Mouse (Mus musculus) cerebellum, postnatal 10 days (tissue): ENCODE results near the gene Stat3.

Source experiments
- DNase-seq, 2 experiments: peaks; one replicate each; pipeline ENCODE4 v3.0.0; 2021; ENCODE audit warnings: mixed read lengths in 2 of 2

The Stat3 gene

GRCm38 (mm10) chr11:100888348-100888820 lies 51.0 kb downstream of the Stat3 start:
- DNase-seq: no peak

DNA sequence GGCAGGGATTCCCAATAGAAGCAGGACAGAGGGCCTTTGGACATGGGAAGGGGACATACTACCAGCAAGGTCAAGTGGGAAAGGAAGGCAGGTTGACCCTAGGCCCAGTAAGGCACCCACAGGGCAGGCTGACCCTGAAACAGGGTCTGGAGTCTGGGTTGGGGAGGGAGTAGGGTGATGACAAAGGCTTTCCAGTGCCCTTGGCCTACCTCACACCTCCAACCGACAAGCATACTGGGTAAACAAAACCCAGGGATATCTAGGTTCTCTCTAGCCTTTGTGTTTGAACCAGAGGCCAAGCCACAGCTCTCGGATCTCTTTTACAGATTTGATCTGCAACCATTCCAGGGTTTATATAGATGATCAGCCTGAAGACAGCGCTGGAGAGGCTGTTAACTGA lies 51.6 kb downstream of the Stat3 start:
- no peak for DNase-seq

- DNase-seq: no peak
Observed at GRCm38 (mm10) chr11:100887236-100887635, 52.1 kb downstream of the Stat3 start.

- DNase-seq: no peak
Observed at GRCm38 (mm10) chr11:100886188-100886740, 53.1 kb downstream of the Stat3 start.

DNA sequence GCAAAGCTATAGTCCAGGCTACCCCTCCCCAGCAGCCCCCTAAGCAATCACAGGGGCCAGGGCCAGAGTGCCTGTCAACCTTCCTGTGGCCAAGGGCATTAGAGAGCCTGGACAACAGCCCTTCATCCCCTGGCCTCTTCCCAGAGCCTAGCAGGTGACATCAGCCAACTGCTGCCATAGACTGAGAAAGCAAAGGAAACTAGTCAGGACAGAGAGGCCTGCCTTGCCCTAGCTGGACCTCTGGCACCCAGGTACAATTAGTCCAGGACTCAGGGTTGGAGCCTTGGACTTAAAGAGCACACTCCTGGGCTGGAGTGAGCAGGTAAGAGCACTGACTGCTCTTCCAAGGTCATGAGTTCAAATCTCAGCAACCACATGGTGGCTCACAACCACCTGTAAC lies 53.9 kb downstream of the Stat3 start:
- DNase-seq: peak in 1 of 2 experiments; percentile 45

GRCm38 (mm10) chr11:100883640-100884039 lies 55.7 kb downstream of the Stat3 start:
- no peak for DNase-seq

DNA sequence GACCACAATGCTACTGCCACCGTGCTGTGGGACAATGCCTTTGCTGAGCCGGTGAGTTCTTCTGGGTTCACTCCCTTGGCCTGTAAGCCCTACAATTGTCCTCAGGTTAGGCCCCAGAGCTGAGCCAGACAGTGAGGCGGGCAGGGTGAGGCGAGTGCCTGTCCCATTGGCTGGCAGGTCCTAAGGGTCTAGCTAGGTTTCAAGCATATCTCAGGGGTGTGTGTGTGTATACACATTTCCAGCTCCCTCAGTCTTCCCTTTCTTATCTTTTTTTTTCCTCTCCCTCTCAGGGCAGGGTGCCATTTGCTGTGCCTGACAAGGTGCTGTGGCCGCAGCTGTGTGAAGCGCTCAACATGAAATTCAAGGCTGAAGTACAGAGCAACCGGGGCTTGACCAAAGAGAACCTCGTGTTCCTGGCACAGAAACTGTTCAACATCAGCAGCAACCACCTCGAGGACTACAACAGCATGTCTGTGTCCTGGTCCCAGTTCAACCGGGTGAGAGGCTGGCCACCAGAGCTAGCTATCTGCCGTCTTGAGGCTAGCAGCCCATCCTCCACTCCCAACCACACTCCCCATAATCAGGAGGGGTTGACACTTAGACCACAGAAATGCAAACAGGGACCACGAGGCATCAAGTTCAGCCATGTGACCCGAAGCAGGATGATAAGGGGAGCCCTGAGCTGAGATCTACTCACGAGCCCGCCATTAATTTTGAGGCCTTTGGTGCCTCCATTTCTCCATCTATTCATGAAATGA lies 59.8 kb downstream of the Stat3 start:
- DNase-seq: no peak

GRCm38 (mm10) chr11:100875761-100876160 lies 63.6 kb downstream of the Stat3 start:
- DNase-seq: no peak

DNA sequence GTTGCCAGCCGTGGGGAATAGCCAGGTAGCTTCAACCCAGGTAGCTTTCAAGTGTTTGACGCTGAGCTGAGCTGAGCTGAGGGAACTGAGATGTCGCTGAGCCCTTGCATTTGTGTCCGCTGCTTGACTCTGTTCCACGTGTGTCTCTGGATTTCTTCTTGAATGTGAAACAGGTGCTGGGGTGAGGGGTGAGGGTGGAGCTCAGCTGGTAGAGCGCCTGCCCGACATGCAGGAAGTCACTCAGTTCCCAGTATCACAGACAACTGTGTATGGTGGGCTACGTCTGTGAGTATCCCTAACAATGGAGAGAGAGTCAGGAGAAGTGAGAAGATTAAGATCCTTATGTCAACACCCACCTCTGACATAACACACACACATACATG lies 68.4 kb downstream of the Stat3 start:
- no peak for DNase-seq

DNA sequence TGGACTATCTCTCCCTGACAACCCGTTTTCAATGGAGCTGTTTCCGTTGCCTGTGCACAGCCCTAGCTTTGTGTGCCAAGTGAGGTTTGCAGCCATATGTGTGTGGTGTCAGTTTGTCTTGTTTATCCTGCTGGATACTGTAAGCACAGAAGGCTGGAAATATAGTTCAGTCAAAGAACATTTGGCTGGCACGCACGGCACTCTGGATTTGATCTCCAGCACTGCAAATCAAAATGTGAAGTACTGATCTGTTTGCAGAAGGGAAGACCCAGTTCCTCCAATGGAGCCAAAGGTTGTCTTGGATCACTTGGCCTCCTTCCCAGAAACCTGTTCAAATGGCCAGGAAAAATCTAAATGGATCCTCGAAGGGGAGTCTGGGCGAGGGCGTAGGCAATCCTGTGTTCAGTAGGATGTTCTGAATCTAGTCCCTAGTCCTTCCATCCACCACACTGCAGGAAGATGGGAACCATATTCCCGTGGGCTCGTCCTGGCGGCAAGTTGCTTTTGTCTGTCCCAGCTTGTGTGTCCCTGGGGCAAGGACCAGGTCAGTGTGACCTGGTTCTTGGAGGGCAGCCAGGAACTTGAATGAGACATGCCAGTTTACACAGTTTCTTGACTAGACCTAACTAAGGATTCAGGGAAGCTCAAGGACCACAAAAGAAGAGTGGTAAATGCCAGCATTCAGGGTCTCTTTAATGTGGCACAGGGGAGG lies 68.9 kb downstream of the Stat3 start:
- DNase-seq: peak; percentile 62 to 78

GRCm38 (mm10) chr11:100865618-100866017 lies 73.7 kb downstream of the Stat3 start:
- no peak for DNase-seq

DNA sequence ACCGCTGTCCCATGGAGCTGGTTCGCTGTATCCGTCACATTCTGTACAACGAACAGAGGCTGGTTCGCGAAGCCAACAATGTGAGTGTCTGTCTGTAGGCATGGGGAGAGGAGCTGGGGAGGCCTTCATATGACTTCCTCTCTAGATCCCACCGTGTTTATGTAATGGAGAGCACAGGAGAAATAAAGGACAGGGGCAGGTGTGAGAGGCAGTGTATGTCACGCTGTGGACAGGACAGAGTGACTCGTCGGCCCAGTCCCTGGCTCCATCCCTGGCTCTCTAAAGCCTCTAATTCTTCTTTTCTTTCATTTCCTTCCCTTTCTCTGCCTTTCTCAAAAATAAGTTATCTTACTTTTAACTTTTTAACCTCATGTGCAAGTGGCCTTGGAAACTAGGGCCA lies 76.2 kb downstream of the Stat3 start:
- no peak for DNase-seq

- no peak for DNase-seq
Observed at GRCm38 (mm10) chr11:100861836-100862235, 77.5 kb downstream of the Stat3 start.

GRCm38 (mm10) chr11:100861335-100861734 lies 78.0 kb downstream of the Stat3 start:
- DNase-seq: no peak

GRCm38 (mm10) chr11:100860198-100861048 lies 78.9 kb downstream of the Stat3 start:
- DNase-seq: peak; percentile 60 to 70

DNA sequence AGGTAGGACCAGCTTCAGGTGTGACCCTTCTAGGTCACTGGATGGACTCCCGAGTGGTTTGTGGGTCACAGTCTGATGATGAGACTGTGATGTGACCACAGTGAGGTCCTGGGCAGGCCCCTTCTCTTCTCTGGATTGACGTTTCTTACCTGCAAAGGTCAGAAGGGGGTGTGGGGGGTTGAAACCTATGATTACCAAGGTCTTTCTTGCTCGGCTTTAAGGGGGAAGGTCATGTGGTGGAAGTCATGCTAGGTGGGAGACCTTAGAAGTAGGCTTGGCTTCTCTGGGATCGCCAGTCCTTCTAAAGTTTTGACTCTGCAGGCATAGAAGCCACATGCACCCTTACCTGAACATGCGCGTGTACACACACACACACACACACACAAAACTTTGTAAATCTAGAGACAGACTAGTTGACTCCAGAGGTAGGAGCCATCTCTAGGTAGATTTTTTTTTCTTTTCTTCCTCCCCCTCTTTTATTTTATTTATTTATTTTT lies 79.7 kb downstream of the Stat3 start:
- no peak for DNase-seq

- DNase-seq: peak; percentile 82 to 88
Observed at GRCm38 (mm10) chr11:100858935-100859578, 80.3 kb downstream of the Stat3 start, which contains the start of gene Stat5a. Stat5a (plus strand) TSS chr11:100859351.

- DNase-seq: peak; percentile 56 to 71
Observed at GRCm38 (mm10) chr11:100857960-100858359, 81.4 kb downstream of the Stat3 start.

DNA sequence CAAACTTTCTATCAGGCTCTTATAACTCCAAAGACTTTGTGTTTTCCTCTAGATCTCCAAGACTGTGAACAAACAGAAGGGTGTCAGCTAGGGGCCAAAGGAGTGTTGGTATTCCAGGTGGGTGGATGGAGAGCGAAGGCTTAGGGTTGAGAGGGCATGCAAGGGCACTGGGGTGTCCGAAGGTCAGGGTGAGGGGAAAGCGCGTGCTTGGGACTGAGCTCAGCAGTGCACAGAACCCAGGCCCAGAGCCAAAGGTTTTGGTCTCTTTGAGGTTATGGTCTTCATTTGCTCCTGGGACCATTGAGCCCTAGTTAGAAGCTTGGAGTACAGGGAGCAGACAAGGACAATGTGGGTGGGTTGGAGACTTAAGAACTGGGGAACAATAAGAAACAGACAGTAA lies 84.2 kb downstream of the Stat3 start:
- DNase-seq: no peak

GRCm38 (mm10) chr11:100854268-100854667 lies 85.1 kb downstream of the Stat3 start:
- no peak for DNase-seq

DNA sequence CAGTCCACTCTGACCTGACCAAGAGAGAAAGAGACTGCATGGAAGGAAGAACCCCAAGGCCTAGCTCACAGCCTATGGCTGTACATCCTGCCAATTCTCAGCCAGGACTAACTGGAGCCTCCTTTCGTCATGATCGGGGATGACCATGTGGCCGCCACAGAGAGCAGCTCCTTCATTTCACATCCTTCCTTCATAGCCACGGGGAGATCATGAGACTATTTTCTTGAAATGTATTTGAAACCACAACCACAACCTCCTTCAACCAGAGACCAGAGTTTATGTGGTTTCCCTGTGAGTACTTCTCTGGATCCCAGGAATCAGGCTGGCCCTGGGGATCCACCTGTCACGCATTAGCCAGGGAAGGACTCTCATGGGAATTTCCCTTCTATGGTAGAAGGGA lies 86.3 kb downstream of the Stat3 start:
- no peak for DNase-seq

- DNase-seq: no peak
Observed at GRCm38 (mm10) chr11:100852088-100852487, 87.3 kb downstream of the Stat3 start.
